Mouse (Mus musculus) retina, postnatal 7 days (tissue): ENCODE data around the gene Pnpla8.

Source experiments
- DNase-seq: peaks from one replicate; pipeline ENCODE4 v3.0.0-alpha.2; 2012; ENCODE audit warnings: low read depth, low spot score

Pnpla8 gene

DNA sequence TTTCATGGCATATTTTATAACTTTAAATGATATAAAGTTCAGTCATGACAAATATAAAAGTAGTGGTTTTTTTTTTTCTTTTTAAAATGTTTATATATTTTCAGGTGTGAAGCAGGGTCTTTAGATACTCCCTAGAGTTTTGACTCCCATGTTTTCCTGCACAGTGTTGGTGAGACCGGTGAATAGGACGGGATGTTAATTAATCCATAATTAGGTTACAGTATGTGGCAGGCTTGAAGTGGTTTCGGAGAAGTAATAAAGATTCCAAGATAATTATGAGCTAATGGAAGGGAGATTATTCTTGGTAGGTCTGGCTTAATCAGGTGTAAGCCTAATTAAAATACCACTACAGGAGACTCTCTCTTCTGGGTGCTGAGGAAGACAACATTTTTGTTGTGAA is 125.0 kb downstream of the Pnpla8 start:
- DNase-seq: no peak

DNA sequence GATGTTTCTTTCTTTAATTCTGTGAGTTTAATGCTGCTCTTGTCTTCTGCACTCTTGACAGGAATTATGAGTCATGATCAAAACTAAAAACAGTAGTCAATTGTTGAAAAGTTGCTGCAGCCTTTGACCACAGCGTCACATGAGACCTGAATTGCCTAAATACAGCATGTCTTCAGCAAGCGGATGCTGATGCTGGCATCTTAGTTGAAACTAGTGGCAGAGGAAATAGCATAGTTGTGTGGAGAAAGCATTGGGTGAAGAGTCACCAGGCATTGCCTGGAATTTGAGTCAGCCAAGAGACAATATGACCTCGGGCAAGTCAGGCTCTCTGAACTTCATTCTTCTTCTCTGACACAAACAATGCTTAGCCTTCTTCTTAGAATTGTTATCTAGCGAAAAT is 133.9 kb downstream of the Pnpla8 start:
- DNase-seq: no peak

GRCm38 (mm10) chr12:44357460-44357859 is 136.3 kb downstream of the Pnpla8 start:
- DNase-seq: no peak

- DNase-seq: no peak
These were observed 136.7 kb downstream of the Pnpla8 start for GRCm38 (mm10) chr12:44357881-44358280.

GRCm38 (mm10) chr12:44371076-44371710 is 150.0 kb downstream of the Pnpla8 start:
- no peak for DNase-seq
